Mouse (Mus musculus) stomach, postnatal 0 days (tissue): Measurements from ENCODE around the gene Tent4a.

Source experiments
- CTCF ChIP-seq: IDR thresholded peaks from 2 replicates; pipeline ENCODE4 v1.5.1; 2016; ENCODE audit warnings: antibody characterized with exemption, low read depth, mild to moderate bottlenecking, moderate library complexity
- EP300 ChIP-seq: optimal IDR thresholded peaks from 2 replicates; pipeline ENCODE3; 2016; ENCODE audit warnings: antibody characterized with exemption

- no peak for TF ChIP-seq CTCF
- no peak for TF ChIP-seq EP300
Measured at GRCm38 (mm10) chr13:69558098-69558660, 23.8 kb upstream of the Tent4a start.
